Mouse (Mus musculus) layer of hippocampus, postnatal 25 days (tissue): Measurements from ENCODE around the gene Ube2d1. TPM values are rescaled to one million over a fixed set of nuclear protein-coding genes. Genes with fewer than 3 reads are reported as not detected.

Experiments used
- DNase-seq, 2 experiments: peaks; one replicate each; pipeline ENCODE4 v3.0.0; 2022; ENCODE audit warnings: mixed read lengths in 2 of 2, low spot score in 1 of 2; ENCODE audit errors: extremely low spot score in 1 of 2
- total RNA-seq, 2 experiments: library from RNA; stranded (reverse); gene quantifications; 2 replicates each; pipeline ENCODE4 v1.2.3; 2021

The Ube2d1 gene
- total RNA-seq, 2 experiments from 2014 or later, result 51.4 to 58.2 TPM

- DNase-seq, result no peak
These were observed 6.7 kb upstream of the Ube2d1 start for GRCm38 (mm10) chr10:71291801-71292200.

GRCm38 (mm10) chr10:71291179-71291661 is 6.2 kb upstream of the Ube2d1 start:
- no peak for DNase-seq

- DNase-seq, result peak; percentile 25 to 49
These were observed 444 bp downstream of the Ube2d1 start for GRCm38 (mm10) chr10:71284511-71285125.

- DNase-seq, result no peak
These were observed 941 bp downstream of the Ube2d1 start for GRCm38 (mm10) chr10:71284131-71284510.

GRCm38 (mm10) chr10:71273008-71273739 is 11.9 kb downstream of the Ube2d1 start:
- DNase-seq, result no peak

- DNase-seq, result no peak
These were observed 17.1 kb downstream of the Ube2d1 start for GRCm38 (mm10) chr10:71267973-71268372.

- DNase-seq, result no peak
These were observed 17.6 kb downstream of the Ube2d1 start for GRCm38 (mm10) chr10:71267511-71267910.

- no peak for DNase-seq
These were observed 20.0 kb downstream of the Ube2d1 start for GRCm38 (mm10) chr10:71265067-71265466.

- DNase-seq, result no peak
These were observed 23.4 kb downstream of the Ube2d1 start for GRCm38 (mm10) chr10:71261637-71262036.

GRCm38 (mm10) chr10:71258943-71259342 is 26.1 kb downstream of the Ube2d1 start:
- no peak for DNase-seq

GRCm38 (mm10) chr10:71258516-71258915 is 26.5 kb downstream of the Ube2d1 start:
- DNase-seq, result no peak

GRCm38 (mm10) chr10:71253147-71253546 is 31.9 kb downstream of the Ube2d1 start:
- DNase-seq, result no peak

- DNase-seq, result no peak
These were observed 32.6 kb downstream of the Ube2d1 start for GRCm38 (mm10) chr10:71252421-71252820.

- DNase-seq, result no peak
These were observed 33.2 kb downstream of the Ube2d1 start for GRCm38 (mm10) chr10:71251846-71252245.

GRCm38 (mm10) chr10:71251256-71251655 is 33.8 kb downstream of the Ube2d1 start:
- no peak for DNase-seq

- DNase-seq, result peak; percentile 36 to 39
These were observed 34.6 kb downstream of the Ube2d1 start for GRCm38 (mm10) chr10:71250472-71250871.

GRCm38 (mm10) chr10:71249086-71249880 is 35.8 kb downstream of the Ube2d1 start:
- DNase-seq, result no peak

- DNase-seq, result no peak
These were observed 38.1 kb downstream of the Ube2d1 start for GRCm38 (mm10) chr10:71246956-71247355.

GRCm38 (mm10) chr10:71239479-71240120 is 45.5 kb downstream of the Ube2d1 start:
- DNase-seq, result no peak

- DNase-seq, result no peak
These were observed 46.9 kb downstream of the Ube2d1 start, which contains the start of gene Tfam for GRCm38 (mm10) chr10:71238240-71238554. Tfam (minus strand) TSS chr10:71238280.
